Mouse (Mus musculus) forebrain, embryonic 12.5 days (tissue): Measurements from ENCODE around the gene Gnb1l. TPM values are rescaled to one million over a fixed set of nuclear protein-coding genes. Genes with fewer than 3 reads are reported as not detected.

ENCODE experiments used
- ATAC-seq: fragments of 200-750 bp; cut with Nextera tagmentation; 2 replicates; pipeline ENCODE4 v1.8.0; 2017; ENCODE audit warnings: moderate TSS enrichment; ENCODE audit not compliant: low FRiP score
- H3K27ac ChIP-seq: fragments of 300-500 bp; sonication (generic); 2 replicates; pipeline ENCODE4 v1.5.1; 2016; ENCODE audit warnings: mild to moderate bottlenecking
- H3K27me3 ChIP-seq: fragments of 300-500 bp; sonication (generic); 2 replicates; pipeline ENCODE4 v1.6.1; 2016; ENCODE audit warnings: mild to moderate bottlenecking
- H3K36me3 ChIP-seq: fragments of 300-500 bp; sonication (generic); replicated peaks from 2 replicates; pipeline ENCODE4 v1.6.1; 2016; ENCODE audit warnings: mild to moderate bottlenecking
- H3K4me1 ChIP-seq: fragments of 300-500 bp; sonication (generic); 2 replicates; pipeline ENCODE4 v1.6.1; 2016
- H3K4me2 ChIP-seq: fragments of 300-500 bp; sonication (generic); 2 replicates; pipeline ENCODE4 v1.6.1; 2016; ENCODE audit warnings: mild to moderate bottlenecking, moderate library complexity
- H3K4me3 ChIP-seq: fragments of 300-500 bp; sonication (generic); replicated peaks from 2 replicates; pipeline ENCODE4 v1.5.1; 2016; ENCODE audit warnings: mild to moderate bottlenecking
- H3K9ac ChIP-seq: fragments of 300-500 bp; sonication (generic); 2 replicates; pipeline ENCODE4 v1.6.1; 2016; ENCODE audit warnings: mild to moderate bottlenecking
- H3K9me3 ChIP-seq: fragments of 300-500 bp; sonication (generic); 2 replicates; pipeline ENCODE4 v1.6.1; 2016
- WGBS: fragments of 180-500 bp; shearing (Covaris S2); methylation state at CpG from one replicate; pipeline ENCODE4 v1.1.7; 2016; 5-methylcytosine and 5-hydroxymethylcytosine counted together
- polyA plus RNA-seq: library from polyadenylated mRNA; unstranded; fragments of >200 nt; fragmentation: Nextera tagmentation; extraction: Ambion mirVana; gene quantifications from 2 replicates; pipeline ENCODE4 v1.2.1, GENCODE M21; 2016

Gene Gnb1l
- polyA plus RNA-seq, 1 experiment from 2014 or later: 14.7 TPM

DNA sequence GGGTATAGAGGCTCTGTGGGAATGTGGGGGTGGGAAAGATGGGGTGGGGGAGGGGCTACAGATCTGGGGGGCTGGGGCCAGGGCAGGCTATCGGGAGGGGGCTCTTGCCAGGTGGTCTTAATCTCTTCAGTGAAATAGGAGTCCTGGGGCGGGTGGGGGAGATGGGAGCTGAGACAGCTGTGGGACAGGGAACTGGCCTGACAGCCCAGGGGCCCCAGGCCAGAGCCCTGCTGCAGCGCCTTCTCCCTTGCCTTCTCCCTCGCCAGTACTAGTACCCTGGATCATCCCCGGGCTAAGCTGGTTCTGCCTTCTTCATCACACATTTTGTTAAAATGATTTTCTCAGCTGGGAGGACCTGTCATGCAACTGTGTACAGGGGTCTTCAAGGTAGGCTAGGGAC, 97.7 kb downstream of the Gnb1l start:
- WGBS: 33% methylated on average over 5 of the region's 5 CpGs
- H3K36me3 ChIP-seq: no peaks in the 10 kb centered on the region
- no peak overlapping the region for H3K4me3 ChIP-seq
- H3K4me1 ChIP-seq: peaks cover 6% of the 10 kb centered on the region
- no peak overlapping the region for H3K27ac ChIP-seq
- no peak overlapping the region for H3K4me2 ChIP-seq
- H3K9ac ChIP-seq: no peak overlapping the region
- H3K27me3 ChIP-seq: peaks cover 53% of the 10 kb centered on the region
- ATAC-seq: no peak
- H3K9me3 ChIP-seq: no peaks in the 10 kb centered on the region

DNA sequence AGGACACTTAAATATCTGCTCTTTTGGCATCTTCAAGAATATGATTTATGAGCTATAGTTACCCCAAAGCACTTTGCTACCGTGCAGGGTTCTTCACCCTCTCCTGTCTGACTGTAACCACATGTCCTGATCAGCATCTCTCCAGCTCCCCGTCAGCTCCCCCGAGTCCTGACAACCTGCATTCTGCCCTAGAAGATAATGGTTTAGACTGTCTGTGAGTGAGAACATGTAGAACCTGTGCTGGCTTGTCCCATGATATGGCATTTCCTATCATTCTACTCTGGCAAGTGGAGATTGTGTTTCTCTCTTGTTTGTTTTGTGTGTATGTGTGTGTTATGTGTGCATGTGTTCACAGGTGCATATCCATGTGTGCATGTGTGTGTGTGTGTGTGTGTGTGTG, 99.5 kb downstream of the Gnb1l start:
- peaks cover 37% of the 10 kb centered on the region for H3K27me3 ChIP-seq
- ATAC-seq: no peak
- WGBS: 95% methylated on average over 3 of the region's 3 CpGs

DNA sequence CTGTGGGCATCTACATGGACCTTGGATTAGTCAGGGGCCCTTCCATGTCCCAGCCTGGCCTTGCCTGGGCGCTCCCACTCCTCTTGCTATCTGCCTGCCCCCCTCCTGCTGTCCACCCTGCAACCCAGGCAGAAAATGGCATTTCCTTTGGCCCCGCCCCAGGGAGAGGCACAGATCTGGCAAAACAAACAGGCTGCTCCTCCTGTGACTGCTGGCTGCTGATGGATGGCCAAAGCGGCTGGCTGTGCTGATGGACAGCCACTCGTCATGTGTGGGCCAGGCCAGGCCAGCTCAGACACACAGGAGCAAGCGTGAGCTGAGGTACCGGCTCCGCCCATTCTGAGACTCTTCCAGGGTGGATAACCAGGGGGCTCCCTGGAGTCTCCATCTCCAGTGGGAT, 102.9 kb downstream of the Gnb1l start:
- H3K27ac ChIP-seq: 0 out of 2 replicates have a peak overlapping the region, but pooled peaks have one; percentile 42
- 68% methylated on average over 7 of the region's 7 CpGs for WGBS

More for the DNA sequence above, 99.5 kb downstream of the Gnb1l start:
- Histone ChIP-seq H3K36me3 (no peaks in the 10 kb centered on the region), H3K4me2 (no peak overlapping the region), H3K27ac (no peak overlapping the region), H3K4me3 (no peak overlapping the region), H3K9ac (no peak overlapping the region), H3K9me3 (no peaks in the 10 kb centered on the region), H3K4me1 (no peaks in the 10 kb centered on the region)

DNA sequence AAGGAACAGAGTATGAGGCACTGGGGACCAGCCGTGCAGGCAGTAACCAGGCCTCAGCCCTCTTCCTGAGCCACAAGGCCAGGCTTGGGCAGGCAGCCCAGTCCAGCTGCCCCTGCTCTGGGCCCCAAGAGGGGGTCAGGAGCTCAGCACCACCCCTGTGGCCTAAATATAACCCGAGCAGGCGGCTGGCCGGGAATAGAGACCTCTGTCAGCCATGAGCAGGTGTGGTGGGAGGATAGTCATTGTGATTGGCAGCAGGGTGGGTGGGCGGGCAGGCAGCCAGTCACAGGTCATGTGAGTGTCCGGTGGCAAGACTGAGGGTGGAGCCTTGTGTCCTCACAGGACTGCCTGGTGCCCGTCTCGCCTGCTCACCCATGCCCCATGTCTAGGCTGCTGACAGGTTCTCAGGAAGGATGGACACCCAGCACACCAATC, 105.8 kb downstream of the Gnb1l start:
- Histone ChIP-seq H3K9ac (no peak overlapping the region), H3K27me3 (peaks cover 29% of the 10 kb centered on the region), H3K36me3 (no peaks in the 10 kb centered on the region), H3K9me3 (no peaks in the 10 kb centered on the region), H3K4me1 (peaks cover 7% of the 10 kb centered on the region), H3K4me2 (no peak overlapping the region), H3K27ac (no peak overlapping the region), H3K4me3 (no peak overlapping the region)
- WGBS: 75% methylated on average over 8 of the region's 8 CpGs
- ATAC-seq: no peak

More for the DNA sequence above, 102.9 kb downstream of the Gnb1l start:
- H3K4me1 ChIP-seq: no peaks in the 10 kb centered on the region
- 0 out of 2 replicates have a peak, but pooled peaks cover 15% of the 10 kb centered on the region for H3K27me3 ChIP-seq
- ATAC-seq: no peak
- H3K9ac ChIP-seq: no peak overlapping the region
- H3K36me3 ChIP-seq: no peaks in the 10 kb centered on the region
- H3K9me3 ChIP-seq: no peaks in the 10 kb centered on the region
- H3K4me3 ChIP-seq: no peak overlapping the region
- no peak overlapping the region for H3K4me2 ChIP-seq

DNA sequence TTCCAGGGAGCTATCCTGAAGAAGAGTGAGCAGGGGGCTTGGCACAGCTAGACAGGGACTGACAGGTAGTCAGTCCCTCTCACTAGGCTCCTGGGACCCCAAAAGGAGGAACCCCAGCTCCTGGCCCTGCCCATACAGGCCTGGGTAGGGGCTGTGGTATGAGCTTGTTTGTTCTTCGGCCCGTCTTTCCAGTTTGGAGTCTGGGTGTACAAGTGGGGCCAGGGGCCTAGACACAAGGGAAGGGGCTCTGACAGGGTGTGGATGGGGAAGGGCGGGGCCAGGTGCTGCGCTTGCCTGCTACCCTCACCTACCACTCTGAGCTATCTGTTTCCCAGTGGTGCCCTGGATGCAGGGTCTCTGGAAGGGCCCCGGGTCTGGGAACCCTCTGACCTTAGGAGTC, 107.2 kb downstream of the Gnb1l start:
- Histone ChIP-seq H3K36me3 (no peaks in the 10 kb centered on the region), H3K9me3 (no peaks in the 10 kb centered on the region), H3K9ac (no peak overlapping the region), H3K4me1 (peaks cover 7% of the 10 kb centered on the region), H3K4me2 (no peak overlapping the region), H3K27me3 (peaks cover 41% of the 10 kb centered on the region), H3K4me3 (no peak overlapping the region), H3K27ac (no peak overlapping the region)
- WGBS: 74% methylated on average over 5 of the region's 5 CpGs
- no peak for ATAC-seq

DNA sequence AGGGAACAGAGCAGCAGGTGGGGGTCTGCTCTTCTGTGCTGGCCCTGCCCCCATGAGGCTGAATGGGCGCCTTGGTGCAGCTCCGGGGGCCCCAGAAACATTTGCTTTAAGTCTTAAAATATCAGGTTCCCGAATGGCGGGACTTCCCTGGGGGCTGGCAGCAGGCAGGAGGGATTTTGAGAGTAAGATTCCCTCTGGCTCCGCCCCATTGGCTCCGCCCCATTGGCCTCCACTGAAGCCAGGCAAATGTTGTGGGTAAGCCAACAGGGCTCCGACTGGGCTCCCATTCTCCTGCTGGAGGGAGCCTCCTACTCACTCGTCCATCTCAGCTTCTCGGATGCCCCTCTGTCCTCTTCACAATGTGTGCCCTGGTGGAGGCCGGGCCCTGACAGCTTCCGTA, 109.7 kb downstream of the Gnb1l start:
- no peak for ATAC-seq
- peaks cover 7% of the 10 kb centered on the region for H3K4me1 ChIP-seq
- 5% methylated on average over 11 of the region's 11 CpGs for WGBS

DNA sequence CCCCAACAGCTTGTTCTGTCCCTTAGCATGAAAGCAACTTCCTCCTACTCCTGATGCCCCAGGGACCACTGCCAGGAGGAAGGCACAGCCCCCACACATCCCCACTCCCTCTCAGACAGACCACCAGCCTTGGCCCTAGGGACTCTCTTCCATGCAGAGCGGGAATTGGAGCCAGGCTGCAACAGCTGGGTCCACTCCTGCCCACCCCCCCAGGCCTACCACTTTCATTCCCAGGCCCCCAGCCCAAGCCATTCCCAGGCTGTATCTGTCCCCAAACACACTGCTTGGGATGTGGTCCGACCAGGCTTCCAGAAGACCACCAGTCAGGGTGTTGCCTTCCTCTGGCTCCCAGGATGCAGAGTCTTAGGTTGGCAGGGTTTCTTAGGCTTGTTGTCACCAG, 110.6 kb downstream of the Gnb1l start:
- Histone ChIP-seq H3K4me3 (no peak overlapping the region), H3K9me3 (no peaks in the 10 kb centered on the region), H3K27ac (no peak overlapping the region), H3K4me2 (no peak overlapping the region), H3K36me3 (no peaks in the 10 kb centered on the region), H3K27me3 (peaks cover 51% of the 10 kb centered on the region), H3K9ac (no peak overlapping the region), H3K4me1 (peaks cover 7% of the 10 kb centered on the region)
- 64% methylated on average over 2 of the region's 2 CpGs for WGBS
- ATAC-seq: no peak

More for the DNA sequence above, 109.7 kb downstream of the Gnb1l start:
- H3K36me3 ChIP-seq: no peaks in the 10 kb centered on the region
- H3K4me2 ChIP-seq: peak overlapping the region; percentile 38
- H3K9ac ChIP-seq: no peak overlapping the region
- H3K27ac ChIP-seq: no peak overlapping the region
- H3K9me3 ChIP-seq: no peaks in the 10 kb centered on the region
- H3K27me3 ChIP-seq: peaks cover 49% of the 10 kb centered on the region
- H3K4me3 ChIP-seq: no peak overlapping the region

DNA sequence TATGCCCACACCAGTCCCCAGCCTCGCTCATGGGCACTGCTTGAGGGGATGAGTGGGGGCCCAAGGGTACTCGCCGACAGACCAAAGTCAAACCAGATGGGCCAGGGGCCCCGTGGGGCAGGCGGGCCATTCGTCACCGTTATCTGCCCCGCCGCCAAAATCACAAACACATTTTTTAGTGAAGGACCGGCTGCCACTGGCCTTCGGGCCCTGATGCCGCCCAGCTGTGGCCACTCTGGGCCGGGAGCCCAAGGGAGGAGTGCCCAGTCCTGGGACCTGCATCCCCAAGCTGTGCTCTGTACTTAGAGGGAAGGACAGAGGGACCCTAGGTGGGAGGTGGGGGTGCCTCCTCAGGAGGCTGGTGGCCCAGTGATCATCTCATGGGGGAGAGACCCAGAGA, 113.2 kb downstream of the Gnb1l start:
- Histone ChIP-seq H3K27me3 (peaks cover 45% of the 10 kb centered on the region), H3K4me1 (peaks cover 7% of the 10 kb centered on the region), H3K36me3 (no peaks in the 10 kb centered on the region), H3K27ac (no peak overlapping the region), H3K4me2 (no peak overlapping the region), H3K4me3 (no peak overlapping the region), H3K9ac (no peak overlapping the region), H3K9me3 (no peaks in the 10 kb centered on the region)
- ATAC-seq: no peak
- 78% methylated on average over 13 of the region's 13 CpGs for WGBS

DNA sequence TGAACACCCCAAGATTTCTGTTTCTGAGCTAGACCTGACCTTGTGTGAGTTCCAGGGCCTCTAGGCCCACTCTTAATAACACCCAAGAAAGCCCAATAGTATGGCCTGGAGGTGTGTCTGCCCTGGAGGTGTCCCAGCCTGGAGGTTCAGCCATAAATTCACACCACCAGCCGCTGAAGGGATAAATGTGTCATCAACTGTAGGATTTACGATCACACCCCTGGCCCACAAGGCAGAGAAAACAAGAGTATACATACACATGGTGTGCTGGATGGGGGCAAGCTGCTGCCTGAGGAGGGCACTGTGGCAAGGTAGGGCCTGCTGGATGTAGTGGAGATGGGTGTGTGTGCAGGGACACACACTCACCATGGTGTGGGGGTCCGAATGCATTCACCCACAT, 114.8 kb downstream of the Gnb1l start:
- ATAC-seq: no peak
- WGBS: 92% methylated on average over 3 of the region's 3 CpGs
- no peaks in the 10 kb centered on the region for H3K36me3 ChIP-seq
- no peaks in the 10 kb centered on the region for H3K9me3 ChIP-seq
- H3K27ac ChIP-seq: no peak overlapping the region
- no peak overlapping the region for H3K4me2 ChIP-seq
- peaks cover 8% of the 10 kb centered on the region for H3K4me1 ChIP-seq
- H3K9ac ChIP-seq: no peak overlapping the region
- H3K4me3 ChIP-seq: no peak overlapping the region
- peaks cover 51% of the 10 kb centered on the region for H3K27me3 ChIP-seq

Other genes starting within 250 kb of the Gnb1l start
- 983 and 1,008 TPM in 2 replicates for gene Ranbp1, start 250.0 kb upstream of the Gnb1l start, polyA plus RNA-seq
- gene Gm49776, start 240.4 kb upstream of the Gnb1l start, polyA plus RNA-seq: 3.4 TPM in 1 of 2 replicates, not detected in the other
- 40.8 and 44.2 TPM in 2 replicates for gene Dgcr8, start 209.5 kb upstream of the Gnb1l start, polyA plus RNA-seq
- 40.7 and 41.5 TPM in 2 replicates for gene Tango2, start 150.6 kb upstream of the Gnb1l start, polyA plus RNA-seq
- gene Arvcf, start 150.5 kb upstream of the Gnb1l start, polyA plus RNA-seq: 115 and 126 TPM in 2 replicates
- gene Txnrd2, start 72.3 kb upstream of the Gnb1l start, polyA plus RNA-seq: 23.3 and 23.7 TPM in 2 replicates
- gene Comt, start 71.9 kb upstream of the Gnb1l start, polyA plus RNA-seq: 53.5 and 54.2 TPM in 2 replicates
- 1.9 and 3.3 TPM in 2 replicates for gene Rtl10, start 188 bp downstream of the Gnb1l start, polyA plus RNA-seq
- gene Tbx1, start 92.0 kb downstream of the Gnb1l start, polyA plus RNA-seq: 1.3 and 1.7 TPM in 2 replicates
- gene Gp1bb, start 123.7 kb downstream of the Gnb1l start, polyA plus RNA-seq: 4.4 and 5.7 TPM in 2 replicates
- 10.6 and 10.7 TPM in 2 replicates for gene Gm49601, start 127.7 kb downstream of the Gnb1l start, polyA plus RNA-seq
- gene Sept5, start 131.2 kb downstream of the Gnb1l start, polyA plus RNA-seq: 68.4 and 69.3 TPM in 2 replicates